Mouse (Mus musculus) heart, embryonic 16.5 days (tissue): Measurements from ENCODE around the gene Cd81. TPM values are rescaled to one million over a fixed set of nuclear protein-coding genes. Genes with fewer than 3 reads are reported as not detected.

Source experiments
- ATAC-seq: fragments of 200-750 bp; cut with Nextera tagmentation; replicated peaks from 2 replicates; pipeline ENCODE4 v1.8.0; 2017; ENCODE audit warnings: moderate number of reproducible peaks; ENCODE audit not compliant: insufficient read depth, low FRiP score; ENCODE audit errors: extremely low read depth
- H3K27ac ChIP-seq: fragments of 300-500 bp; sonication (generic); 2 replicates; pipeline ENCODE4 v1.5.1; 2014; ENCODE audit warnings: mild to moderate bottlenecking, low read length, control low read depth, moderate library complexity
- H3K27me3 ChIP-seq: fragments of 300-500 bp; sonication (generic); 2 replicates; pipeline ENCODE4 v1.6.1; 2014; ENCODE audit warnings: low read length, mixed read lengths; ENCODE audit not compliant: control insufficient read depth, insufficient read depth
- H3K36me3 ChIP-seq: fragments of 300-500 bp; sonication (generic); 2 replicates; pipeline ENCODE4 v1.6.1; 2014; ENCODE audit not compliant: control insufficient read depth, insufficient read depth
- H3K4me1 ChIP-seq: fragments of 300-500 bp; sonication (generic); 2 replicates; pipeline ENCODE4 v1.6.1; 2014; ENCODE audit warnings: low read length, mixed read lengths; ENCODE audit not compliant: control insufficient read depth, insufficient read depth
- H3K4me2 ChIP-seq: fragments of 300-500 bp; sonication (generic); 2 replicates; pipeline ENCODE4 v1.6.1; 2014; ENCODE audit warnings: low read depth, mild to moderate bottlenecking, control low read depth, low read length
- H3K4me3 ChIP-seq: fragments of 300-500 bp; sonication (generic); 2 replicates; pipeline ENCODE4 v1.5.1; 2014; ENCODE audit warnings: mild to moderate bottlenecking, control low read depth, low read length
- H3K9ac ChIP-seq: fragments of 300-500 bp; sonication (generic); 2 replicates; pipeline ENCODE4 v1.6.1; 2014; ENCODE audit warnings: low read length, control low read depth
- H3K9me3 ChIP-seq: fragments of 300-500 bp; sonication (generic); replicated peaks from 2 replicates; pipeline ENCODE4 v1.6.1; 2016; ENCODE audit warnings: low read length; ENCODE audit not compliant: control insufficient read depth
- WGBS: fragments of 180-500 bp; shearing (Covaris S2); extraction: QIAGEN DNeasy Blood & Tissue Kit; methylation state at CpG from one replicate; pipeline ENCODE4 v1.1.7; 2014; 5-methylcytosine and 5-hydroxymethylcytosine counted together
- polyA plus RNA-seq: library from polyadenylated mRNA; unstranded; fragments of >200 nt; fragmentation: Nextera tagmentation; extraction: Ambion mirVana; gene quantifications from 2 replicates; pipeline ENCODE4 v1.2.1, GENCODE M21; 2015

The Cd81 gene
- polyA plus RNA-seq, 1 experiment from 2014 or later, result 878 TPM

DNA sequence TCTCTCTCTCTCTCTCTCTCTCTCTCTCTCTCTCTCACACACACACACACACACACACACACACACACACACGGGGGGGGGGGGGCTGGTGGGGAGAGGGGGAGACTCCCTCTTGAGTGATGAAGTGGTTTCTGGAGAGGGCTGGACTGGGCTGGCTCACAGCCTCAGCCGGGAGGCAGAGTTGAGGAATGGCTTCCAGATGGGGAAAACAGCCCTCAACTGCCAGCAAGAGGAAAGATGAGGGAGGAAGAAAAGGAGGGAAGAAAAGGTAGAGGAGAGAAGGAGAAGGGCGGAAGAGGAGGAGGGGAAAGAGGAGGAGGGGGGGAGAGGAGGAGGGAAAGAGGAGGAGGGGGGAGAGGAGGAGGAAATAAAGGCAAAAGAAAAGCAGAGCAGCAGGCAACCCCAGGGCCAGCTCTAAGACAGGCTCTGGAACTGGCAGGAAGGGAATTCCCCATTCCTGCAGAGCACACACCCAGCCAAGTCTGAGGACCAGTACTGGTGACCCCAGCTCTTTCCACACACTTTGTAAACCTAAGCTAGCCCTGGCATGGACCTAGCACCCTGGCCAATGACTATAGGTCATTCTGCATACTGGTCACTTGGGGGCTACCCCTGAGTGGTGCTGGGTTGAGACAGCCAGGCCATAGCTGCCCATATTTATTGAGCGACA, 43.4 kb upstream of the Cd81 start:
- peak overlapping the region; percentile 88 for H3K27ac ChIP-seq
- no peak overlapping the region for H3K4me3 ChIP-seq
- no peaks in the 10 kb centered on the region for H3K27me3 ChIP-seq

DNA sequence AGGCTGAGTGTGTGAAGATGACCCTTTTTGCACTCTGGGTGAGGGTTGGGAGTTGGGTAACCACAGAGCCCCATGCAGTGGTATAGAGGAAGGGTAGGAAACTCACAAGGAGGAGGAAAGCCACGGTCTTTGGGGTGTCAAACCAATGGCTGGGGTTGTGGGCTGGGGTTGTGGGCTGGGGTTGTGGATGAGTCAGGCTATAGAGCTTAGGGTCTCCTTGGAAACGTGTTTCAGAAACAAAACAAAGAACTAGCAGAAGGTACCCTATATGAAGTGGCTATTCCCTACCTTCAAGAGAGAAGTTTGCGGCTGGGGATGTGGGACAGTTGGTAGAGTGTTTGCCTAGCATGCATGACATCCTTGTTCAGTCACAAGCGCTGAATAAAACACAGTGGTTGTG, 42.5 kb upstream of the Cd81 start:
- no peaks in the 10 kb centered on the region for H3K36me3 ChIP-seq
- no peak overlapping the region for H3K4me3 ChIP-seq
- no peaks in the 10 kb centered on the region for H3K9me3 ChIP-seq
- H3K9ac ChIP-seq, result no peak overlapping the region
- 82% methylated on average over 4 of the region's 4 CpGs for WGBS
- peaks cover 72% of the 10 kb centered on the region for H3K4me1 ChIP-seq
- H3K27ac ChIP-seq, result peak overlapping the region; percentile 88
- no peak overlapping the region for H3K4me2 ChIP-seq
- H3K27me3 ChIP-seq, result no peaks in the 10 kb centered on the region
- no peak for ATAC-seq

More for the DNA sequence above, 43.4 kb upstream of the Cd81 start:
- peak; percentile 29 for ATAC-seq
- peaks cover 70% of the 10 kb centered on the region for H3K4me1 ChIP-seq
- H3K9me3 ChIP-seq, result no peaks in the 10 kb centered on the region
- WGBS, result 43% methylated on average over 3 of the region's 4 CpGs
- no peaks in the 10 kb centered on the region for H3K36me3 ChIP-seq
- H3K9ac ChIP-seq, result peak overlapping the region; percentile 52; the same call in 1 of the 2 replicates
- H3K4me2 ChIP-seq, result peak overlapping the region; percentile 6; the same call in 1 of the 2 replicates

DNA sequence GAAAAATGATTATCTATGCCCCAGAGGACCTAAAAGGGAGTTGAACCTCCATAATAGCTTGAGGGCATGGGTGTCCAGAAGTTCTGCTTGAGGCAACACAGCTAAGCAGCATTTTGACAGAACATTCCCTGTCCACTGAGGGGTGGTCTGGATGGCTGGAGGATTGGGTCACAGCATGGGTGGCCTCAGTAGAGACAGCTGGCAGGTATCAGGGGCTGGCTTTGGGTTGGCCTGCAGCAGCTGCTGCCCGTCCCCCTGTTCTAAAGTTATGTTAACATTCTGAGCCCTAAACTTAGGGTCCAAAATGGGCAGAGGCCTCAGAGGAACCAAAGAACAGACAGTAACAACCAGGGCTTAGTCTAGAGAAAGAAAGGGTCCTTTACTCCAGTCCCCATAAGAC, 41.3 kb upstream of the Cd81 start:
- H3K4me2 ChIP-seq, result no peak overlapping the region
- no peaks in the 10 kb centered on the region for H3K27me3 ChIP-seq
- ATAC-seq, result no peak
- 85% methylated on average over 1 of the region's 1 CpGs for WGBS
- no peak overlapping the region for H3K9ac ChIP-seq
- no peak overlapping the region for H3K4me3 ChIP-seq
- no peak overlapping the region for H3K27ac ChIP-seq
- H3K4me1 ChIP-seq, result peaks cover 72% of the 10 kb centered on the region
- no peaks in the 10 kb centered on the region for H3K36me3 ChIP-seq
- H3K9me3 ChIP-seq, result no peaks in the 10 kb centered on the region

DNA sequence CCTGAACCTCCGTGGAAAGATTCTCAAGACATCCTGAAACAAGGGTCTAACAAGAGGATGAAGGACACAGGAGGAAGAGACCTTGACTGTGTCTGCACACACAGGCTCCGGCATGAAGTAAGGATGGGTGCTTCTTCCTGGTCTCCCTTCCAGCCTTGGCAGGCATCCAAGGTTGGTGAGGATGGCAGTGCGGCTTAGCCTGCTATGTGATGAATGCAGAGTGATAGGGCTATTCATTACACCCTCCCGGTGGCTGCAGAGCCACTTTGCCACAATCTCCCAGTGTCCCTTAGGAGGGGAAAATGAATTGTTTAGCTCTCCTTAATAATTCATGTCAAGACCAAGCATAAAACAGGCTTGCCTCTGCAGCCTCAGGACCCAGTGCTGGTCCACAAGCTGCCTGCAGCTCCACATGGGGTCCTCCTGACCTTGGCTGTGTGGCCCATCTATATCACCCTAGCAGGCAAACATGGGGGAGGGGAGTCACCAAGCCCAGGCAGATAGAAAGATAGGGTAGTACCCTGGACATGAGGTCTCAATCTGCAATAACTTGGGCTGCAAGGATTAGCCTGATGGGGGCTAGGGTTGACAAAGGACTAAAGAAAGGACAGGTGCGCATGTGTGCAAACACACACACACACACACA, 40.2 kb upstream of the Cd81 start:
- Histone ChIP-seq H3K27ac (peak overlapping the region; percentile 76), H3K36me3 (no peaks in the 10 kb centered on the region), H3K4me1 (peaks cover 76% of the 10 kb centered on the region), H3K4me3 (no peak overlapping the region), H3K27me3 (no peaks in the 10 kb centered on the region), H3K9ac (no peak overlapping the region), H3K9me3 (no peaks in the 10 kb centered on the region), H3K4me2 (no peak overlapping the region)
- WGBS, result 37% methylated on average over 5 of the region's 5 CpGs
- ATAC-seq, result no peak

DNA sequence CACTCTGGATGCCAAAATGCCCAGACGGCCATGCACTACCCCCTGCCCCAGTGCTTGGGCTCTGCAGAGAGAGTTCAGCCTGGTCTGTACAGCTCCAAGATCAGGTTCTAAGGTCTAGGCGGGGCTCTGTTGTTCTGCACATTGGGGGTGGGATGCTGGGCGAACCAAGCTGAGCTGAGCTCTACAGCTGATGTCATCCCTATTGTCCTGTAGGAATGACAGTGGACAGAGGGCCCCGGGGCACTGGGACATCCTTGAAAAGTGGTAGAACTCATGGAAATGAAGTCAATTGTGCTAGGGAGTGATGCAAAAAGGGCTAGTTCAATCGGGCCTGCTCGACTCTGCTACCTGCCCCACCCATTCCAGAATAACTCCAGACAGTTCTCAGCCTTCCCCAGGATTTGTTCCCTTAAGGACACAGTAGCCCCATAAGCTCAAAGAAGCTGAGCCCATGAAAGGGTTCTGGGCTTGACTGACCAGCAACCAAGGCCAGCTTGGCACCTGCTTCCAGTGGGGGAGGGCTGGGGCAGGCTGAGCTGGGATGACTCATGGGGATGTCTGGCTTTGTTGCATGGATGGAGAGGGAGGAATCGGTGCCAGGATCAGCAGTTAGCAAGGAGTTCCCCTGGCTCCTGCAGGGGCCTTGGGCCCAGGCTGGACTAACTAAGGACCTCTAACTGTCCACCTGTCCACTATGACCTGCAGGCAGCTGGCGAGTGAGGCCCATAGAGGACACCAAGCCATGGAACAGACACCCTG, 38.9 kb upstream of the Cd81 start:
- Histone ChIP-seq H3K9ac (no peak overlapping the region), H3K9me3 (no peaks in the 10 kb centered on the region), H3K4me3 (no peak overlapping the region), H3K4me2 (no peak overlapping the region), H3K27me3 (no peaks in the 10 kb centered on the region), H3K36me3 (no peaks in the 10 kb centered on the region), H3K4me1 (peaks cover 74% of the 10 kb centered on the region), H3K27ac (peak overlapping the region; percentile 65)
- WGBS, result 58% methylated on average over 8 of the region's 8 CpGs
- no peak for ATAC-seq

DNA sequence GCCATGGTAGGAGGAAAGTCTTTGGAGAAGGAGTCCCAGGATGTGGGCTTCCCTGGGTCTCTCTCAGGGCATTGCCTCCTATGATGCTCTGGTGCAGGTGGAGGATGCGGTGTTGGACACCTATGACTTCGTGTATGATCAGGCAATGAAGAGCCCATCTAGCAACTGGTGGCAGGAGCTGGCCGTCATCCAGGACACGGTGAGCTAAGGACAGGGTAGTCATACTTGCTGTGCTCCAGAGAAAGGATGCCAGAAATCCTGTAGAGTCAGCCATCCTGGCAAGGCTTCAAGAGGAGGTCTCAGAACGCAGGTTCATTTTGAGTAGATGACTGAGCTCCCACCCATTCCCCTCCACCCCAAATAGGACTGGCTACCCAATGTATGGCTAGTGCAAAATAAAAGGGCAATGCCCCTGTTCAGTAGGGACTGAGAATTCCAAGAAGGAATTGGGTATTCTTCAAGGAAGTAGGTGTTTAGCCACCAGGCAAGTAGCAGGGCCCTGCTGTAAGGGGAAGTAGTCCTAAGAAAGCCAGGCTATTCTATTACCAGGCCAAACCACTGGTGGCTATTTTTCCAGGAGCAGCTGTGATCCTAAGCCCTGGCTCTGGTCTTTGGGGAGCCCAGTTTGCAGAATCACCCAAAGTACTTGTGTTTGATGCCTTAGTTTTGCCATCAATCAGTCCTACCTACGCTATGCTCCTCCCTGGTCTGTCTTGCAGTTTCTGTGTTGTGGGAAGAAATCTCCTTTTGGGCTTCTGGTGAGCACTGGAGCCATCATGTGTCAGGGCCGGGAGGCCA, 37.5 kb upstream of the Cd81 start:
- no peaks in the 10 kb centered on the region for H3K27me3 ChIP-seq
- peak overlapping the region; percentile 87 for H3K27ac ChIP-seq
- peaks cover 60% of the 10 kb centered on the region for H3K4me1 ChIP-seq
- no peak overlapping the region for H3K4me2 ChIP-seq
- no peaks in the 10 kb centered on the region for H3K36me3 ChIP-seq
- 59% methylated on average over 7 of the region's 7 CpGs for WGBS
- no peaks in the 10 kb centered on the region for H3K9me3 ChIP-seq
- ATAC-seq, result no peak
- H3K9ac ChIP-seq, result no peak overlapping the region
- no peak overlapping the region for H3K4me3 ChIP-seq

DNA sequence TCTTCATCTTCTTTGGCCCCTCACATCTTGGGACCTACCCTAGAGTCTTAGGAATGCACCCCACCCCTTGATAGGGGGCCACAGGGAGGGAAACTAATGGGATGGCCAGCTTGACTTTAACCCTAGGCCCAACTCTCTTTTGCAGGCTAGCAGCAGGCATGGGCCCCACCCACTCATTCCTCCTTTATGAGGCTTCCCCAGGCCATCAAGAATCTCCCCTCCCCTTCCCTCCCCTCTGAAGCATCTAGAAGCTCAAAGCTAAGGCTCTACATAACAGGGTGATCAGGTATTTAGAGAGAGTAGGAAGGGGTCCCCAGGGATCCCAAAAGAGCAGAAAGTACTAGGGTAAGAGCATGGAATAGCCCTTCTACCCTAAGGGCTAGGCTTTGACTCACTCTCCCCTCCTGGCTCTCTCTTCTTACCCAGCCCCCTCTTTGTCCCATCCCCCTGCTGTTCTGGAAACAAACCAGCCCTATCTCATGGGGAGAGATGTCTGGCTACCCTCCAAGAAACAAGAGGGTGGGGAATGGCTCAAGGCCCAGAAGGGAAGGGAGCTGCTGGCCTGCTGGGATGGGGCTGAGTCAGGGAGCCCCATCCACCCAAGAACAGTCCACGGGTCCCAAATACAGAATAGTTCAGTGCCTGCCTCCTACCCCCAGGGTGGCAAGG, 36.6 kb upstream of the Cd81 start:
- H3K36me3 ChIP-seq, result no peaks in the 10 kb centered on the region
- ATAC-seq, result peak; percentile 87
- 0 out of 2 replicates have a peak overlapping the region, but pooled peaks have one; percentile 9 for H3K4me3 ChIP-seq
- peak overlapping the region; percentile 53 for H3K4me2 ChIP-seq
- 0% methylated on average over 1 of the region's 1 CpGs for WGBS
- H3K9me3 ChIP-seq, result no peaks in the 10 kb centered on the region
- peak overlapping the region; percentile 87 for H3K27ac ChIP-seq
- H3K27me3 ChIP-seq, result no peaks in the 10 kb centered on the region
- H3K9ac ChIP-seq, result peak overlapping the region; percentile 30; the same call in 1 of the 2 replicates
- H3K4me1 ChIP-seq, result peaks cover 60% of the 10 kb centered on the region

DNA sequence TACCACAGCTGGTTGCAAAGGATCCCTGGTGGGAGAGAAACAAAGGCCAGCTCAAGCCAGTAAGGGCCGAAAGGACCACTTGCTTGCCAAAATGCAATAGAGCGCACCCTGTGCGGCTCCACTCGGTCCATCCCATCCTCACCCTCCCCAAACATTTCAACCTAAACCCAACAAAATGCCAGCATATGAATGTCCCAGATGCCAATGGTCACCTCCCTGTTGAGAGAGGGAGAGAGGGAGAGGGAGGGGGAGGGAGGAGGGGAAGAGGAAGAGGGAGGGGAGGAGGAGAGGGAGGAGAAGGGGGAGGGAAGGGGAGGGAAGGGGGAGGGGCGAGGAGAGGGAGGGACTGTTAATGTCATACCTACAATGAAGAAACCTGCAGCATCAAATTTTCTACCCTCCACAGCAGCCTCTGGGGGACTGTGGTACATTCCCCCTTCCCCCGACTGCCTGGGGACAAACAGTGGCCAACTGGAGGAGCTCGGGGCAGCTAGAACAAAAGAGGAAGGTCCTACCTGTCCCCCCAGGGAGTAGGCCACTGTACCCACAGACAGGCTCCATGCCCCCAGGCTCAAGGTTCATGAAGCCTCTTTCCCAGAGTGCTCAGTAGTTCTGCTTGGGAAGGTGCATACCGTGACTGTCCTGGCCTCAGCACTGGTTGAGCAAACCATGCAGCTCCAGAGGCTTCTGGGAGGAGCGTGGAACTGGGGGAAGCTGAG, 36.0 kb upstream of the Cd81 start:
- H3K27me3 ChIP-seq, result no peaks in the 10 kb centered on the region
- H3K27ac ChIP-seq, result peak overlapping the region; percentile 87
- H3K9me3 ChIP-seq, result no peaks in the 10 kb centered on the region
- 39% methylated on average over 9 of the region's 9 CpGs for WGBS
- peak overlapping the region; percentile 38; the same call in 1 of the 2 replicates for H3K9ac ChIP-seq
- H3K4me2 ChIP-seq, result peak overlapping the region; percentile 53
- H3K4me1 ChIP-seq, result peaks cover 60% of the 10 kb centered on the region
- ATAC-seq, result no peak
- 0 out of 2 replicates have a peak overlapping the region, but pooled peaks have one; percentile 9 for H3K4me3 ChIP-seq
- no peaks in the 10 kb centered on the region for H3K36me3 ChIP-seq
